Mouse (Mus musculus) brain, embryonic 18.5 days (tissue): ENCODE data around the gene Gadd45b.

Experiments
- DNase-seq: peaks from one replicate; pipeline ENCODE4 v3.0.0-alpha.2; 2012; ENCODE audit warnings: low read depth, low spot score

Gene Gadd45b

GRCm38 (mm10) chr10:80929299-80930226 is at the start of gene Gadd45b:
Gadd45b (plus strand) TSS chr10:80930073.
- DNase-seq, result peak; percentile 98

- no peak for DNase-seq
Observed at GRCm38 (mm10) chr10:80880131-80880641, 49.7 kb upstream of the Gadd45b start.

DNA sequence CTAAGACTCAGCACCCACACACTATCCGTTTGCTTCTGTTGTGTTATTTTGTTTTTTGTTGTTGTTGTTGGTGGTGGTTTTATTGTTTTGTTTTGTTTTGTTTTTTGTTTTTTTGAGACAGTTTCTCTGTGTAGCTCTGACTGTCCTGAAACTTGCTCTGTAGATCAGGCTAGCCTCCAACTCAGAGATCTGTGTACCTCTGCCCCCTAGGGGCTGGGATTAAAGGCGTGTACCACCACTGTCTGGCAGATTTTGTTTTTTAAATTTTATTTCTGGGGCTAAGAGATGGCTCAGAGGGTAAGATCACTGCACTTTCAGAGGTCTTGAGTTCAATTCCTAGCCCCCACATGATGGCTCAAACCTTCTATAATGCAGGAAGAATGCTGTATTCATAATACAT is 49.0 kb upstream of the Gadd45b start:
- no peak for DNase-seq

GRCm38 (mm10) chr10:80881301-80881700 is 48.6 kb upstream of the Gadd45b start:
- DNase-seq, result no peak

GRCm38 (mm10) chr10:80887181-80887580 is 42.7 kb upstream of the Gadd45b start:
- no peak for DNase-seq

DNA sequence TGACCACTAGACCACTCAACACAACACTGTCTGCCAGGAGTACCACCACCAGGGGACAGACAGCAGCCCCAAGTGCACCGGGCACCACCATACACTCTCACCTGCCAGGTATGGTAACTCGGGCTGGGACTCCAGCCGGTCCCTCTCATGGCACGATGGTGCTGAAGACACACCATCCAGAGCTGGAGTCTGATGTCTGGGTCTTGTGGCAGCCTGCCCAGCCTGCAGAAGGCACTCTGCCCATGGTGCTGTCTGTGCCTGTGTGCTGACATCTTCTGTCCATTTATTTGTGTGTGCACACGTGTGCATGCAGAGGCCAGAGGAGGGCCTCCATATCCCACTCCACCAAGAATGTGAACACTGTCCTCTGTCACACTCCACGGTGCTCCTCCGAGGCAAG is 34.8 kb upstream of the Gadd45b start:
- no peak for DNase-seq

DNA sequence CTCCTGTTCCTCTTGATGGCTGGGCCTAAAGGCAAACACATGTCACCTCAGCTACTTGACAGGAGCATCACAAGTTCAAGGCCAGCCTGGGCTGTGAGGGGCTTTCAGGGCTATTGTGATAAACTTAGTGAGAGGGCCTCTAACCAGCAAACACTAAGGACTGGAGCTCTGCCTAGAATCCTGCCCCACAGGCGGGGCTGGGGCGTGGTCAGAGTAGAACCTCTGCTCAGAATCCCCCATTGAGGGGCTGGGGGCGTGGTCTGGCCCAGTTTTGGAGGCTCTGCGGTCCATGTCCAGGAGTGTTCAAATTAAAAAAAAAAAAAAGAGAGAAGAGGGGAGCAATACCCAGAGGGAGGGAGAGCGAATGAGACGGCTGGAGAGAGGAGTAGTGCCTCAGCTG is 34.2 kb upstream of the Gadd45b start:
- DNase-seq, result no peak

DNA sequence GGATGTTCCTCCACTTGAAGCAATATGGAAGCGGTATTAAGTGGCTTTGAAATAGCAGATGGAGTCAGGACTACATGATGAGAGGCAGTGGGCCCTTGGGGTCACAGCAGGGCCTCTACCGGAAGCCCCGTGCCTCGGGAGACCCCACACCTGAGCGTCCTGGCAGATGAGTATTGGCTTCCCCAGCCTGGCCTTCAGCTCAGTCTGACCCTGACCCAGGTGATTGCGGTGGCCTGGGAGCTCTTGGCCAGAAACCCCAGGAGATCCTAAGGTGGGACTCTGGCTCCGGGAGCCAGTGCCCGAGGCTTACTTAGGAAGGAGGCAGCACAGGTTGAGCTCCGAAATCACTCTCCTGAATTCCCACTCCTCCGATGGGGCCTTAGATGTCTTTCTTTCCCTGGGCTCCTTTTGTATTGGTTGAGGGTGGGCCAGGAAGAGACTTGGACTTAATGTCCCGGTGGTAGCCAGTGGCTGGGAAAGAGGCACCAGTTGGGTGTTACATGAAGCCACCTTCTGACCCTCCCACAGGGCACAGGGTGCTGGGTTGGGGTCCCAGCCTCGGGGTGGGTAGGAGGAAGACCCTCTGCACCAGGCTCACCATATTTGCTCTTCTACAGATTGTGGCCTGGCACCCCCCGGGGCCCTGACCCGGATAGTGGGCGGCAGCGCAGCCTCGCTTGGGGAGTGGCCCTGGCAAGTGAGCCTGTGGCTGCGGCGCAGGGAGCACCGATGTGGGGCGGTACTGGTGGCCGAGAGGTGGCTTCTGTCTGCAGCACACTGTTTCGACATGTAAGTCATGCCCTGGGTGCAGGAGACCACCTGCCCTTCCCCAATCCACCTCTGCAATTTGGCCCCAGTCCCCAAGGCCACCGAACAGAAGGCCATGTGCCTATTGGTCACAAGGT is 33.0 kb upstream of the Gadd45b start:
- no peak for DNase-seq

DNA sequence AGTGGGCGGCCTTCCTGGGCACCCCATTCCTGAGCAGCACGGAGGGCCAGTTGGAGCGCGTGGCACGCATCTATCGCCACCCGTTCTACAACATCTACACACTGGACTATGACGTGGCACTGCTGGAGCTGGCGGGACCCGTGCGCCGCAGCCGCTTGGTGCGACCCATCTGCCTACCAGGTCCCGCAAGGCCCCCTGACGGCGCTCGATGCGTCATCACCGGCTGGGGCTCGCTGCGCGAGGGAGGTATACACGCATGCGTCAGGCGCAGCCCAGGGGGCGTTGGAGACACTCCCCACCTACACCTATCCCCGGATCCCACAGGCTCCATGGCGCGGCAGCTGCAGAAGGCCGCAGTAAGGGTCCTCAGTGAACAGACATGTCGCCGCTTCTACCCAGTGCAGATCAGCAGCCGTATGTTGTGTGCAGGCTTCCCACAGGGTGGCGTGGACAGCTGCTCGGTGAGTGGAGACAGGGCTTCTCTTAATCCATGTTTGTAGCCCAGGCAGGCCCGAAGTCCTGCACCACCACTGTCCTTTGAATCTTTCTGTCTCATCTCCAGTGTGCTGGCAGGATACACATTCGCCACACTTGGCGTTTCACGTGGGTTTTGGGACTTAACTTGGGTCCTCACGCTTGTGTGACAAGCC is 31.9 kb upstream of the Gadd45b start:
- no peak for DNase-seq

GRCm38 (mm10) chr10:80899074-80899473 is 30.8 kb upstream of the Gadd45b start:
- DNase-seq, result no peak

DNA sequence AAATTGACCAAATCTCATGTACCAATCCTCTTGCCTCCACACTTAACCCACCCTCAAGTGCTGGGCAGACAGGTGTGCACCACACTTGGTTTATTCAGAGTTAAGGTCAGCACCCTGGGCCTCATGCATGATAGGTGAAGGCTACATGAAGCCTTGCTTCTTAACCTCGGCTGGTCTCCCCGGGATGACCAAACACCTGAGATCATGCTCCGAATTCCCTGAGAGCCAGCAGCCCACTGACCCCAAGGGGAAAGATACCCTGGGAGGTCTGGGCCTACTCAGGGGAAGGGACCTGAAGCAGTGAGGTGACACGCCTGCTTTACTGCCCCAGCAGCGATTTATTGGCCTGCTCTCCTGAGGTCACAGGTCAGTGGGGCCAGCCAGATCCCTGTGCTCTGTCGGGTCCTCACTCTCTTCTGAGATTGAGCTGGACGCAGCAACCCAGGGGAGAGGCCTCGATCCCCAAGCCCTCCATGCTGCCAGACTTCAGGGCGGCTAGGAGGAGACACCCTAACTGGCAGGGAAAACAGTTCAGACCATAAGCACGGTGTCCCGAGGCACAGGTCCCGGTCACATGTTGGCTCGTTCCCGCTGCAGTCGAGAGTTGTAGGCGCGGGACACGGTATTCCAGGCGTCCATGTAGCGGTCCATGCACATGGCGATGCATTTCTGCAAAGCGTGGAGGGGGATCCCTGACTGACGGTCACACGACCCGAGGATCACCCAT is 30.1 kb upstream of the Gadd45b start:
- DNase-seq, result no peak

- DNase-seq, result peak; percentile 100
Observed at GRCm38 (mm10) chr10:80900318-80901247, 29.3 kb upstream of the Gadd45b start, which contains the start of gene Timm13. Timm13 (minus strand) TSS chr10:80900969.

DNA sequence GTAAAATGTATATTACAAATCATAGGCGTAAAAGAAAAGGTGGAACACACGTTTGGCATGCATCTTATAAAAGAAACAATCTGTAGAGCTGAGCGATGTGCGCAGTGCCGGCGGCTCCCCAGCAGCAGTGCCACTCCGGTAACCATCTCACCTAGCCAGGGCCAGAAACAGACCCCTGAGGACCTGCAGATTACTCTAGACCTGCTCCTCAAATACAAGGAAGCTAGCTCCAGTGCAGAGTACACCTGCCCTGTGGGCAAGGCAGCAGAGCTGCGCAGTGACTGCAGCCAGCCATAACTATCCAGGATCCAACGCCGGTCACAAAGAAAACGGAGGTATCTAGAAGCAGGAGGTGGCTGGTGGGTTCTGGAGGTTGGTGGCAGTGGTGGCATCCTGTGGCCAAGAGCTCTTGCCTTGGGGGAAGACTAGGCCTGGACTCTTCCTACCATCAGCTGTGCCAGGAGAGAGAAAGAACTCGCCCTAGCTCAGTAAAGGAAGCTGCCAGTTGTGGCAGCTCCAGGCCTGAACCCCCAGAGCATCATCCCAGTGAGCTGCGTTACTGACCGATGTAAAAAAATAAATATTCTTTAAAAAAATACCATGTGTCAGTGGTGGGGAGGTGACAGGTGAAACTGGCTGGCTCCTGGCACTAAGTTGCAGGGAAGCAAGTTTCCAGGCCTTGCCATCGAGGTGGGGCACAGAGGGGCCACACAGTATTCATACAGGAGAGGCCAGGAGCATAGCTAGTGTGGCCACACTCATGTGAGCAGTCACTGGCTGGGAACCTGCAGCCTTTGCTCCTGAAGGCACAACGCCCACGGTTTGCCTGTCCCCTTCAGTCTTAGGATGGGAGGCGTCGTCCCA is 28.2 kb upstream of the Gadd45b start:
- DNase-seq, result no peak

DNA sequence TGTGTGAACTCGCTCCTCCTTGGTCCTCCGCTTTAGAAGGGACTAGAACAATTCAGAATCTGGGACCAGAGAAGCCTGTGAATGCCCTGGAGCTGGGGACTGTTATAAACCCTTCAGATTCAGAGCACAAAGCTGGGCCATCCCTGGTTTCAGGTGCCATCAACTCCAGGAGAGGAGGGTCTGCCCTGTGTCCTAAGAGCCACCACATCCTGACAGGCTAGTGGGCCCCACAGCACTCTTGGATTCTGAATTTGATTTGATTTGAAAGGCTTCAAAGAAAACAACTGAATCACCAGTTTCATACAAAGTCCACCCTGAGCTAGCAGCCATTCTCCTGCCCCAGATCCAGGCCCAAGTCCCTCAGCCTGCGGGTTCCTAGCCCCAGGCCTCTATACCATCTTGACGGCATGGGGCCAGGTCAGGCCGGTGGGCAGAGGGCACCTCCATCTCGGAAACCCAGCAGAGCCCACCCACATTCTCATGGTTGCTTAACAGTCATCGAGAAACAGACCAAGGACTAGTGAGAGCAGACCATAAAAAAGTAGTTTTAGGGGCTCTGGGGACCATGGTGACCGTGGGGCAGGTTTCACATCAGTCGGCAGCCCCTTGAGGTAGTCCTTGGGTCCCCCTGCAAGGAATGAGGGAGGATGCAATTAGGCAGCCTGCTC is 27.5 kb upstream of the Gadd45b start:
- no peak for DNase-seq

- DNase-seq, result no peak
Observed at GRCm38 (mm10) chr10:80903282-80903681, 26.6 kb upstream of the Gadd45b start.

GRCm38 (mm10) chr10:80904004-80904693 is 25.7 kb upstream of the Gadd45b start:
- DNase-seq, result no peak

- DNase-seq, result no peak
Observed at GRCm38 (mm10) chr10:80904709-80905108, 25.2 kb upstream of the Gadd45b start.
